Mouse (Mus musculus) embryonic facial prominence, embryonic 15.5 days (tissue): ENCODE data around the gene Ap5s1. TPM values are rescaled to one million over a fixed set of nuclear protein-coding genes. Genes with fewer than 3 reads are reported as not detected.

Experiments used
- ATAC-seq: fragments of 200-750 bp; cut with Nextera tagmentation; 2 replicates; pipeline ENCODE4 v1.8.0; 2017; ENCODE audit warnings: low read depth, moderate TSS enrichment; ENCODE audit not compliant: insufficient number of reproducible peaks, low FRiP score, low TSS enrichment
- H3K27ac ChIP-seq: fragments of 300-500 bp; sonication (generic); replicated peaks from 2 replicates; pipeline ENCODE4 v1.5.1; 2015; ENCODE audit warnings: mild to moderate bottlenecking, inconsistent platforms
- H3K27me3 ChIP-seq: fragments of 300-500 bp; sonication (generic); 2 replicates; pipeline ENCODE4 v1.6.1; 2015; ENCODE audit warnings: inconsistent platforms
- H3K36me3 ChIP-seq: fragments of 300-500 bp; sonication (generic); 2 replicates; pipeline ENCODE4 v1.6.1; 2015; ENCODE audit warnings: mild to moderate bottlenecking, inconsistent platforms
- H3K4me1 ChIP-seq: fragments of 300-500 bp; sonication (generic); 2 replicates; pipeline ENCODE4 v1.6.1; 2015; ENCODE audit warnings: inconsistent platforms
- H3K4me2 ChIP-seq: fragments of 300-500 bp; sonication (generic); replicated peaks from 2 replicates; pipeline ENCODE4 v1.6.1; 2015; ENCODE audit warnings: mild to moderate bottlenecking, inconsistent platforms
- H3K4me3 ChIP-seq: fragments of 300-500 bp; sonication (generic); replicated peaks from 2 replicates; pipeline ENCODE4 v1.5.1; 2015; ENCODE audit warnings: mild to moderate bottlenecking, inconsistent platforms
- H3K9ac ChIP-seq: fragments of 300-500 bp; sonication (generic); 2 replicates; pipeline ENCODE4 v1.6.1; 2015; ENCODE audit warnings: inconsistent platforms
- H3K9me3 ChIP-seq: fragments of 300-500 bp; sonication (generic); replicated peaks from 2 replicates; pipeline ENCODE4 v1.6.1; 2016; ENCODE audit warnings: inconsistent platforms
- WGBS: fragments of 180-500 bp; shearing (Covaris S2); methylation state at CpG from one replicate; pipeline ENCODE4 v1.1.7; 2015; 5-methylcytosine and 5-hydroxymethylcytosine counted together
- polyA plus RNA-seq: library from polyadenylated mRNA; unstranded; fragments of >200 nt; fragmentation: Nextera tagmentation; extraction: Ambion mirVana; gene quantifications from 2 replicates; pipeline ENCODE4 v1.2.1, GENCODE M21; 2015

Ap5s1 gene
- polyA plus RNA-seq, 1 experiment from 2014 or later: 27.9 TPM

- Histone ChIP-seq H3K9me3 (no peaks in the 10 kb centered on the region), H3K4me3 (peak overlapping the region; percentile 70), H3K9ac (peak overlapping the region; percentile 63), H3K36me3 (peaks cover 20% of the 10 kb centered on the region; the same call in 1 of the 2 replicates), H3K4me1 (peaks cover 40% of the 10 kb centered on the region), H3K4me2 (peak overlapping the region; percentile 92), H3K27me3 (no peaks in the 10 kb centered on the region), H3K27ac (no peak overlapping the region)
- WGBS: 25% methylated on average over 3 of the region's 3 CpGs
- ATAC-seq: no peak
Observed at GRCm38 (mm10) chr2:131187602-131187922, 19.3 kb upstream of the Ap5s1 start.

DNA sequence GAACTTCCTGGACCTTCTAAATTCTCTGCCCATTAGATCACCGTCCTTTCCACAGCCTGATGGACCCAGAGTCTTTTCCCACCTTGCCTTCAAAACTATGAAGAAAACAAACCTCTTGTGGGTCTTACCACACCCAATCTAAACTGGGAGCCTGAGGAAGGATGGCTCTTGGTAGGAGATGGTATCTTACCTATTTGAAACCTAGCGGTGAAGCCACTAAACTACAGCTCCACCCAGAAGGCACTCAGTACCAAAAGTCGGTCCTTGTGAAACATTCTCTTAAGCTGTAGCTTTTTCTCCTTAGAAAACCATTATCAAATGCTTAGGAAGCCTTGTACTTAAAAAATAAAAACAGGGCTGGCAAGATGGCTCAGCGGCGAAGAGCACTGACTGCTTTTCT, 18.6 kb upstream of the Ap5s1 start:
- H3K9ac ChIP-seq: no peak overlapping the region
- H3K9me3 ChIP-seq: no peaks in the 10 kb centered on the region
- no peak overlapping the region for H3K4me3 ChIP-seq
- H3K36me3 ChIP-seq: peaks cover 27% of the 10 kb centered on the region
- H3K4me1 ChIP-seq: peaks cover 40% of the 10 kb centered on the region
- no peak overlapping the region for H3K27ac ChIP-seq
- 91% methylated on average over 5 of the region's 5 CpGs for WGBS
- H3K4me2 ChIP-seq: peak overlapping the region; percentile 92; the same call in 1 of the 2 replicates
- no peak for ATAC-seq
- no peaks in the 10 kb centered on the region for H3K27me3 ChIP-seq

GRCm38 (mm10) chr2:131189521-131190309, 17.2 kb upstream of the Ap5s1 start:
- H3K9ac ChIP-seq: no peak overlapping the region
- H3K36me3 ChIP-seq: peaks cover 41% of the 10 kb centered on the region
- no peaks in the 10 kb centered on the region for H3K27me3 ChIP-seq
- ATAC-seq: no peak
- H3K4me2 ChIP-seq: no peak overlapping the region
- H3K4me1 ChIP-seq: peaks cover 40% of the 10 kb centered on the region
- no peak overlapping the region for H3K4me3 ChIP-seq
- H3K9me3 ChIP-seq: no peaks in the 10 kb centered on the region
- H3K27ac ChIP-seq: peak overlapping the region; percentile 3; the same call in 1 of the 2 replicates
- 45% methylated on average over 5 of the region's 5 CpGs for WGBS

DNA sequence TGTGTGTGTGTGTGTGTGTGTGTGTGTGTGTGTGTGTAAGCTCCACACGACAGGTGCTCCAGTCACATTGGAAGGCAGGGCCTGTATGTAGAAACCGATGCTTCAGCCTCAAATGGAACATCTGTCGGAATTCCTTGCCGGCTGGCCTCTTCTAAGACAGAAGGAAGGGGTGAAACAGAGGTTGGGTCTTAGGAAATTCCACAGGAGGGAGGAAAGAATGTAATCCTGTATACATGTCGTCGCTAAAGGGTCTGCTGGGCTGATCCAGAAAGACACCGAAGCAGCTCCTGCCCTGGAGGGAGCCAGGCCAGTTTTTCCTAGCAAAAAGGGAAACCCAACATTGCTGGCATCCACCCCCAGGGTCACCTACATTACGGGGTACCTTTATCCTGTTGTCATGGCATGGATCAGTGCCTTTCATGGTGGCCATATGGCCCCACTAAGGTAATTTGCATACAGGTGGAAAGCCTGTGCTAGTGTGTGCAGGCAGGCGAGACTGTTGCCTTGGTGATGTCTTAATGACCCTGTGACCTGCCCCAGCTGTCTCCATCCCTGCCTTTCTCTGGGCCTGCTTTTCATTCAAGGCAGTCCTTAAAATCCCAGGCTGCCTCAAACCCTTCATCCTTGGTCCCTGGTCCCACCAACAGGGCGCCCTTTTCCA, 16.4 kb upstream of the Ap5s1 start:
- Histone ChIP-seq H3K9me3 (no peaks in the 10 kb centered on the region), H3K4me2 (no peak overlapping the region), H3K4me1 (peaks cover 40% of the 10 kb centered on the region), H3K27ac (peak overlapping the region; percentile 3; the same call in 1 of the 2 replicates), H3K36me3 (peaks cover 48% of the 10 kb centered on the region), H3K27me3 (no peaks in the 10 kb centered on the region), H3K9ac (no peak overlapping the region), H3K4me3 (no peak overlapping the region)
- 31% methylated on average over 10 of the region's 10 CpGs for WGBS
- no peak for ATAC-seq

DNA sequence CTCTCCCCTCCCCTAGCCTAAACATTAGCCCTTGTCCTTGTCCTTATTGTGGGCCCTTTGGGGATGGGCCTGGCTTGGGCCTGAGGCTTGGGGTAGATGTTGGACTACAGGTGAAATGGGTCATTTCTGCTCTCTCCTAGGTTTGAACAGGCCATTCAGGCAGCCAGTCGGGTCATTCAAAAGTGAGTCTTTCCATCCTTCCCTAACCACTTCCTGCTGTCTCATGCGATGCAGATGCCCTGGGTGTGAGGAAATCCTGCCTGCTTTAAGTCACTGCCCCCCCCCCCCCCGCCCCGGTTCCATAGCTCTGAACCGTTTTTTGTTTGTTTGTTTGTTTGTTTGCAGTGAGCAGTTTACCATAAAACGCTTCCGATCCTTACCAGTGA, 15.9 kb upstream of the Ap5s1 start:
- no peaks in the 10 kb centered on the region for H3K9me3 ChIP-seq
- peaks cover 40% of the 10 kb centered on the region for H3K4me1 ChIP-seq
- no peak for ATAC-seq
- no peak overlapping the region for H3K27ac ChIP-seq
- 69% methylated on average over 7 of the region's 7 CpGs for WGBS
- H3K27me3 ChIP-seq: no peaks in the 10 kb centered on the region
- H3K4me3 ChIP-seq: no peak overlapping the region
- peaks cover 51% of the 10 kb centered on the region for H3K36me3 ChIP-seq
- H3K9ac ChIP-seq: no peak overlapping the region
- H3K4me2 ChIP-seq: no peak overlapping the region

- no peak for ATAC-seq
- no peaks in the 10 kb centered on the region for H3K9me3 ChIP-seq
- no peaks in the 10 kb centered on the region for H3K27me3 ChIP-seq
- H3K36me3 ChIP-seq: peaks cover 71% of the 10 kb centered on the region
- no peak overlapping the region for H3K27ac ChIP-seq
- H3K4me2 ChIP-seq: no peak overlapping the region
- WGBS: 89% methylated on average over 16 of the region's 16 CpGs
- H3K4me1 ChIP-seq: no peaks in the 10 kb centered on the region
- no peak overlapping the region for H3K4me3 ChIP-seq
- no peak overlapping the region for H3K9ac ChIP-seq
Observed at GRCm38 (mm10) chr2:131196606-131197316, 10.1 kb upstream of the Ap5s1 start.

- WGBS: 75% methylated on average over 2 of the region's 2 CpGs
- no peak overlapping the region for H3K9ac ChIP-seq
- H3K9me3 ChIP-seq: no peaks in the 10 kb centered on the region
- no peak overlapping the region for H3K4me3 ChIP-seq
- no peak overlapping the region for H3K27ac ChIP-seq
- ATAC-seq: no peak
- peaks cover 34% of the 10 kb centered on the region for H3K36me3 ChIP-seq
- no peak overlapping the region for H3K4me2 ChIP-seq
- no peaks in the 10 kb centered on the region for H3K27me3 ChIP-seq
- H3K4me1 ChIP-seq: peaks cover 18% of the 10 kb centered on the region
Observed at GRCm38 (mm10) chr2:131200710-131201109, 6.2 kb upstream of the Ap5s1 start.

GRCm38 (mm10) chr2:131201262-131201661, 5.6 kb upstream of the Ap5s1 start:
- H3K9ac ChIP-seq: no peak overlapping the region
- WGBS: 86% methylated on average over 3 of the region's 3 CpGs

GRCm38 (mm10) chr2:131203816-131204409, 3.0 kb upstream of the Ap5s1 start:
- Histone ChIP-seq H3K4me1 (peaks cover 18% of the 10 kb centered on the region), H3K4me2 (no peak overlapping the region), H3K9me3 (no peaks in the 10 kb centered on the region), H3K9ac (no peak overlapping the region), H3K4me3 (no peak overlapping the region), H3K27ac (peak overlapping the region; percentile 93), H3K36me3 (peaks cover 15% of the 10 kb centered on the region), H3K27me3 (no peaks in the 10 kb centered on the region)
- 74% methylated on average over 6 of the region's 6 CpGs for WGBS
- ATAC-seq: no peak

More at GRCm38 (mm10) chr2:131201262-131201661, 5.6 kb upstream of the Ap5s1 start:
- peaks cover 18% of the 10 kb centered on the region for H3K4me1 ChIP-seq
- H3K4me2 ChIP-seq: no peak overlapping the region
- no peak overlapping the region for H3K4me3 ChIP-seq
- ATAC-seq: no peak
- peaks cover 34% of the 10 kb centered on the region for H3K36me3 ChIP-seq
- no peaks in the 10 kb centered on the region for H3K27me3 ChIP-seq
- no peak overlapping the region for H3K27ac ChIP-seq
- no peaks in the 10 kb centered on the region for H3K9me3 ChIP-seq

- no peaks in the 10 kb centered on the region for H3K27me3 ChIP-seq
- no peak overlapping the region for H3K9ac ChIP-seq
- peaks cover 21% of the 10 kb centered on the region for H3K4me1 ChIP-seq
- peak; percentile 94 for ATAC-seq
- H3K4me3 ChIP-seq: no peak overlapping the region
- peaks cover 13% of the 10 kb centered on the region for H3K36me3 ChIP-seq
- no peaks in the 10 kb centered on the region for H3K9me3 ChIP-seq
- peak overlapping the region; percentile 29; the same call in 1 of the 2 replicates for H3K4me2 ChIP-seq
- peak overlapping the region; percentile 93 for H3K27ac ChIP-seq
- 15% methylated on average over 7 of the region's 7 CpGs for WGBS
Observed at GRCm38 (mm10) chr2:131204410-131204981, 2.4 kb upstream of the Ap5s1 start.
